Comparison of ENCODE assay signal across 20 mouse cellular contexts in the genomic region with DNA sequence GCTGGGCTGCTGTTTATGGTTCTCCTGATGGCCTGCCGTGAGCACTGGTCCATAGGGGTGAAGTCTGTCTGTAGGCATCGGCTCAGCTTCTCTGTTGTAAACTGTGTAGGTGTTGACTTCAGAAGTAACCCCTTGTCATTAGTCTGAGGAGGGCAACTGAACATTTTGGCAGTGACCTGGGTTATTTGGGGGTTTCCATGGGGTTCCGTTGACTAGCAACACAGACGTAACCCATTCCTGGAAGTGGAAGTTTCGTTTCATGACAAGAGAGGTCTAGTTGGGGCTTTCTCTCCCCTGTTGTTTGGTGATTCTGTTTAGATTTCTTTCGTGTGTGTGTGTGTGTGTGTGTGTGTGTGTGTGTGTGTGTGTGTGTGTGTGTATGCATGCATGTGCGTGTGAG.
"Had no signal": no experiment of that assay in that cellular context is flagged by ENCODE, and none has a peak within 500 bp of the region (broad histone marks: within the 10 kb centered on the region; RNA-seq: fewer than 3 reads in every experiment).

No protein-coding gene starts in this region.

- H3K9me3 ChIP-seq: limb, embryonic 15.5 days; midbrain, embryonic 12.5 days; midbrain, embryonic 15.5 days; neural tube, embryonic 13.5 days had no signal

- H3K27me3 ChIP-seq: limb, embryonic 12.5 days; limb, embryonic 15.5 days; midbrain, embryonic 12.5 days; midbrain, embryonic 15.5 days; neural tube, embryonic 13.5 days had no signal

- H3K4me2 ChIP-seq: limb, embryonic 12.5 days; limb, embryonic 15.5 days; liver, embryonic 11.5 days; lung, embryonic 14.5 days; midbrain, embryonic 12.5 days; midbrain, embryonic 15.5 days; neural tube, embryonic 13.5 days had no signal

- H3K4me3 ChIP-seq: left cerebral cortex, adult 2 months; limb, embryonic 12.5 days; limb, embryonic 15.5 days; midbrain, embryonic 12.5 days; midbrain, embryonic 15.5 days; neural tube, embryonic 13.5 days had no signal

- H3K36me3 ChIP-seq: midbrain, embryonic 12.5 days; midbrain, embryonic 15.5 days had no signal

- DNase-seq: kidney, adult 18-20 months; kidney, postnatal 10 days; kidney, postnatal 36 days; layer of hippocampus, postnatal 36 days; left cerebral cortex, postnatal 4 days; liver, postnatal 0 days; lung, embryonic 14.5 days; retina, postnatal 1 day; thymus, adult 2 months; thymus, postnatal 14 days had no signal

- H3K9ac ChIP-seq: limb, embryonic 12.5 days; limb, embryonic 15.5 days; liver, embryonic 14.5 days; liver, postnatal 0 days; lung, embryonic 14.5 days; midbrain, embryonic 12.5 days; midbrain, embryonic 15.5 days; neural tube, embryonic 13.5 days had no signal

- H3K27ac ChIP-seq: left cerebral cortex, adult 2 months; limb, embryonic 12.5 days; limb, embryonic 15.5 days; liver, embryonic 14.5 days; midbrain, embryonic 12.5 days; midbrain, embryonic 15.5 days; neural tube, embryonic 13.5 days; stomach, postnatal 0 days had no signal

- ATAC-seq: liver, postnatal 0 days; lung, postnatal 0 days; midbrain, embryonic 15.5 days had no signal
